Mouse (Mus musculus) thymus, postnatal 36 days (tissue): ENCODE results near the gene Chst14.

Experiments used
- DNase-seq, 2 experiments: peaks; one replicate each; pipeline ENCODE4 v3.0.0; 2022; ENCODE audit warnings: mixed read lengths in 2 of 2

The Chst14 gene

DNA sequence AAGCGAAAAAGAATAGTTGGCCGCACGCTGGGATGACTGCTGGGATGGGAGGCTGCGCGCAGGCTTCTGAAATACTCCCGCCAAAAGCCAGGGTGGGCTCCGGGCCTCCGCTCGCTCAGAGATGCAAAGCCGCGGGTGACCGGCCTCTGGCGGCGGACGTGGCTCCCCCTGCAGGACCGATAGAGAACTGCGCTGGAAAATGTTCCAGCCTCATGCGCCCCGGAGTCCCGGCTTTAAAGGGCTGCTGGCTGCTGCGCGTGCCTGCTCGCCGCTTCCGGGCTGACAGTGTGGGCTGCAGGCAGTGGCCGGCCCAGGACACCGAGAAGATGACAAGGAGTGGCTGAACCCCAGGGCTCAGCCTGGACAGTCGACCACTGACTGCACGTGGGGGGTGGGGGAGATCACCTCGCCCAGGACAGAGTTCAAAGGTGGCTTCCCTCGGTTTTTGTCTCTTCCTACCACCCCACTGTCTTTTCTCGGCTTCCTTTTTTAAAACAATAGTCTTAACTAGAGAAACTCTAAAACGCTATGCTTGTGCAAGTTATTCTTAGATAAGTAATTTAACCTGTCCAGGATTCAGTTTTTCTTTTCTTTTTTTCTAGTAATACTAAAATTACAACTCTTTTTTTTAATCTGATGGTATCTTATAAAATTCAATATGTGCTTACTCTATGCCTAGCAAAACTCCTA lies 46.5 kb downstream of the Chst14 start:
- peak; percentile 85 to 86 for DNase-seq

DNA sequence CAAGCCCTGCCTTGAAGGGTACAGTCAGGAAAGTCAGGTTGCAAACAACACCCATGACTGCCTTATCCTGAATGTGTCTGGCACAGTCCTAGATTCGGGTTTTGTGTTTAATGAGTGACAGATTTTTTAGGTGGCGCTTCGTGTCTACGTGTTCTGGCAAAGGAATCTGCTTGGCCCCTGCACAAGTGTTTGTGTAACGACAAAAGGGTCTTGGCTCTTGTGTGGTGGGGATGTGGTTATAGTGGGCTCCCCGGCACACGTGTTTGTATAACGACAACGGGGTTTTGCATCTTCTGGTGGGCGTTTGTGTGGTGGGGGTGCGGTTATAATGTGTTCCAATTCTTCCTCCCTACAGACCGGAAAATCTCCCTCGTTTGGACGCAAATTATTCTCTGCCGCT lies 49.6 kb downstream of the Chst14 start:
- DNase-seq, result no peak

DNA sequence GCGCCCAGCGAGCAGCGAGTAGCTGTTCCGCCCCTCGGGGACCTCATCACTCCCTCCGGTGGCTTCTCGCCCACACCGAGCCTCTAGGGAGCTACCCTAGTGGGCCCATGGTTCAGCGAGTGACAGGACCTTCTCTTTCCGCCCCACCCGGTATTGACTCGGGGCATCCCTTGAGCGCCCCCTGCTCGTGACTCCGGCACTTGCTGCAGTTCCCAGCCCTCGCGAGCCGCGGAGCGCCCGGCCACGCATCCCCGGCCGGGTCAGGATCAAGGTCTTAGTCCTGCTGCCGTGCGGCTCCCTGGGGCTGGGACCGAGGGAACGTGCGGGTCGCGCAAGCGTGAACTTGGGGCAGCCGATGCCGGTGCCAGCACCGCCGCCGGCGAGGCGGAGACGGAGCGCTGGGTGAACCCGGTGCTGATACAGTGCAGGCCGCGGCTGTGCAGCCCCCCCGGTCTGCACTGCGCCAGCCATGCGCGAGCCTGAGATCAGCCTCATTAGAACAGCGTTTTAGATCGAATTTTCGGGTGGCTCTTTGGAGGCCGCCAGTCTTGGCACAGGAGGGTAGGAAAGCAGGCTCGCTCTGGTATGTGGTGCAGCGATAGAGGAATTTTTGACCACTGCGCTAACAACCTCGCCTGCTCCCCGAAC lies 50.1 kb downstream of the Chst14 start:
- peak; percentile 89 to 92 for DNase-seq

DNA sequence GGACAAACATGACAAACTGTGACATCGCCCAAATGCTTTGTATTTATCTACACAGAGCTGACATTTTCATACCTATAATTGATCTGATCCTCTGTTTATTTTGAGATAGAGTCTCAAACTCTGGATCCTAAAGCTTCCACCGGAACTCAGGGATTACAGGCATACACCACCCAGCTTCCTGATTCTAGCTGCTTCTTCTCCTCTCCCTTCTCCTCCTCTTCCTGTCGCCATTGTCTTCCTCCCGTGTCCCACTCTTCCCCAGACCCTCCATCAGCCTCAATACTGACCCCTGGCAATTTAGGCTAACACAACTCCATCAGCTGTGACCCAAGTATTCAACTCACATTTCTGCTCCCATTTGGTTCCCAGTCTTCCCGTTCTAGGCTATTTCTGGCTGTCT lies 50.6 kb downstream of the Chst14 start:
- DNase-seq, result no peak

DNA sequence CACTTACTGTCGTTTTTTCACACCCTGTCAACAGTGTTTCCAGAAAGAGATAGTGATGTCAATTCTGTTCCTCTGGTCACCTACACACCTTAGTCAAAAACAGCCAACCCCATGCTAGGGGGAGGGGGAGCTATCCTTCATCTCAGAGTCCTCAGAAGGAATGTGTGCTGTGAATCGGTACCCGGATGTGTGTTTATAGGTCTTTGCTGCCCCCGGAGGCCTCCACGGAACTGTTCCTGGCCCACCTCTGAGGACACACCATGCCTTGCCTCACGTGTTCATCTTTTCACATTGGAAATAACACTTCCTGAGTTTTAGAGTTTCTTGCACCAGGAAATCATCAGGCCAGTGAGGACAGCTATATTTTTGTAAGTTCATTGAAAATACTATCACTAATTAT lies 51.8 kb downstream of the Chst14 start:
- peak; percentile 12 to 22 for DNase-seq
